Mouse (Mus musculus): ENCODE measurements around the gene Pmpca. TPM values are rescaled to one million over a fixed set of nuclear protein-coding genes. Genes with fewer than 3 reads are reported as not detected.
"Not testable (repeated sequence)": the region's sequence is repeated elsewhere in the genome, so short reads cannot be mapped to it uniquely, and the experiment has no call there.

Gene Pmpca
- total and polyA plus RNA-seq, 3 experiments = 79.3 to 148 (median 144) TPM

GRCm38 (mm10) chr2:26368572-26368971 lies 20.6 kb upstream of the Pmpca start:
- DNase-seq = no peak

DNA sequence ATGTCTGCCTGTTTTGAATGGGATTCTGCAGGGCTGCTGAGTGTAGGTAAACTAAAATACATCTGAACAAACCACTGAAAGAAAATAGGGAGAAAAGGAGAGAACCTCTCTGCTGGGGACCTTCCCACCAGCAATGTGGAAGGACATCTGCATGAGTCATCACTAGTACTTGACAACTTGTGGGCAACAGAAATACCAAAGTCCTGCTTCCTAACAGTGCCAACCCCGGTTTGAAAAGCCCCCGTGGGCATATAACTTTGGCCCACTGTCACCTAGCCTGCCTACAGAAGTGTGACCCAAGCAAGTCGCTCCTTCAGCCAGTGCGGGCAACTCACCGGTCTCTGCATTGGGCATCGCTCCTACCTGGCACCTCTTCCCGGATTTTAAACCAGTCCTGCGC lies 16.7 kb upstream of the Pmpca start:
- DNase-seq = peak; percentile 29

DNA sequence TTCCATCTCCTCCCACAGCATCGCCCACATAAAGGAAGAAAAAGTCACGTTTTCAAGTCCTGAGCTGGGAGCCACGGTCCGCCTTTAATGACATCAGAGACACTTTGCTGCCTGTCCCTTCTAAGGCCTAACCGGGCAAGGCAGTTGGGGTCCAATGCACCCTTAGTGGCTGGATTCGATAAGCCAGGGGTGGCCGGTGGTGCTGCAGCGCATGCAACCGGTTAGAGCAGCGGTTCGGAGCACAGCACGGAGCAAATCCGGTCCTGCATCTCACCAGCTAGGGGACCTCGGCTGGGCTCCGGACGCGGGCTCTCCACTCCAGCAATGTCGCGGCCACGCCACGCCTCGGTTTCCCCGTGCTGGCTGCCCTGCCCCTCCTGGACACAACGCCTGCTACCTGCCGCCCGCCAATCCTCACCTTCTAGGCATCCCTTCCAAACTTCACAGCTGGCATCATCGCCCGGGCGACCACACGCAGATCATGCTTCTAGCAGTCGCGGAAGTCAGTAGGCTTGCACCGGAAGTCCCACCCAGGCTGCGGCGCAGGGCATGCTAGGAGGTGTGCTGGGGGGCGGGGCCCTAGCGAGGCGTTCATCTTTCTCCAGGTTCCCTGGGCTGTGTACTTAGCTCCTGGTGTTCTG lies 8.9 kb upstream of the Pmpca start, which contains the start of gene Snapc4:
Gene Snapc4, minus strand, starts transcription at position 523 of the 641 bp plus-strand sequence.
- DNase-seq = peak; percentile 91

- DNase-seq = not testable (repeated sequence)
Observed at GRCm38 (mm10) chr2:26380871-26381270, 8.3 kb upstream of the Pmpca start.

GRCm38 (mm10) chr2:26387713-26388112 lies 1.4 kb upstream of the Pmpca start:
- no peak for DNase-seq

DNA sequence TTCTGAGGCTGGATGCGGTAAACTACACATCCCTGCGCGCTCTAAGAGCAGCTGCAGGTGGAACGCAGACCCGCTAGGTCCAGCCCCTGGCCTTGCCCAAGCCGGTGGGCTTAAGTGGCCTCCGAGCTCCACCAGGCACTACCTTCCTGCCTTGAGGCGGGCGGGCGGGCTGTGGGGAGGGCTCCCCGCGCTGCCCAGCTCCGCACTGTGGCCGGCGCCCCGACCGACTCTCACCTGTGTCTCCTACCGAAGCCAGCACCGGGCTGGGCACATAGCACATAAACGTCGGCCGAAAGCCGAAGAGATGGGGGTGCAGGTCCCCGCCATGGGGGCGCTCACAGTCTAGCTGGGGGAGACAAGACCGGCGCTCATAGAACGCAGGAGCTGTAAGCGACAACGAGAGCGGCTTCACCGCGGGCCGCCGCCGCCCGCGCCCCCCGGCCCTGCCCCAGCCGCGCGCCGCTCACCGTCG lies 421 bp upstream of the Pmpca start:
- DNase-seq = peak; percentile 16

GRCm38 (mm10) chr2:26390954-26391353 lies 1.8 kb downstream of the Pmpca start:
- no peak for DNase-seq

DNA sequence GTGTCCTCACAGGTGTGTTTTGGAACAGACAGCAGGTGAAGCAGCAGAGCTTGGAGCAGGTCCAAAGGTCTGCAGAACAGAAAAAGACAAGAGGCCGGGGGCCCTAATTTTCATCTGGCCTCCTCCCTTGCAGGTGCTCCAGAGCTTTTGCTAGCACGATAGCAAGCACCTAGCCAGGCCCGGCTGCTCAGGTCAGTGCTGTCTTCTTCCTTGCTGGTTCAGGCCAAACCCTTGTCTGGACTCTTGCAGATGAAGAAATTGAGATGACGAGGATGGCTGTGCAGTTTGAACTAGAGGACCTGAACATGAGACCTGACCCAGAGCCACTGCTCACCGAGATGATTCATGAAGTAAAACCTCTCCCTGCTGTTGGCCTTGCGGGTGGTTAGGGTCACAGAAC lies 2.5 kb downstream of the Pmpca start:
- no peak for DNase-seq

GRCm38 (mm10) chr2:26398978-26399377 lies 9.8 kb downstream of the Pmpca start:
- no peak for DNase-seq

DNA sequence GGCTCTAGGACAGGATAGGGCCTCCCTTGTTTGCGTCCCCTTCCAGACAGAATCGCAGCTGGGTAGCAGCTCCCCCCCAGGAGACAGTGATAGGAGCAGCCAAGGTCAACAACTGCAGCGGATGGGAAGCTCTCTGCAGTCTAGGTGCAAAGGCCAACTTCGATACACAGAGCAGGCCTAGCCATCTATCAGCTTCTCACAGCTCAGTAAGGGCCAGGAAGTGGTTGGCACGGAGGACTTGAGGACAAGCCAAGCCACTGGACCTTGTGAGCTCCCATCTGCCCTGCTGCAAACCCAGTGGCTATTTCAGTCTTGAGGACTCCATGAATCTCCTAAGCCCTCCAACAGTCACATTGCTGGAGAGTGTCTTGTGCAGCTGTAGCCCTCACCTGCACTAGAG lies 10.5 kb downstream of the Pmpca start:
- DNase-seq = no peak

- no peak for DNase-seq
Observed at GRCm38 (mm10) chr2:26400296-26400695, 11.2 kb downstream of the Pmpca start.

DNA sequence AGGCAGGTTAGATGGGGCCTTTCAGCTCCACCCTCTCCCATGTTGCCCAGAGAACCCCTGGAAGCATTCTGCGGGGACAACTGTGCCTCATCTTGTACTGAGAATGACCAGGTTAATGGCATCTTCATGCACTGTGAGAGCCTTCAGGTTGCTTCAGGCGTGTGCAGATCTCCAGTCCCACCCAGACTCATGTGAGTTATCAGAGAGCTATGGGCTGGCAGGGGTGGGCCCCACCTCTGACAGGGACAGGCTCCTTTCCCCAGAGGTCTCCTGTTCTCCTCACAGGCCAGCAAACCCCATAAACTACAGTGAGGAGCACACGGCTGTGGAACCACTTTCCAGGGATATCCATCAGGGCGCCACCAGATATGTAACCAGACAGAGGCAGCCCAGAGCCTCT lies 11.9 kb downstream of the Pmpca start:
- DNase-seq = no peak

GRCm38 (mm10) chr2:26402265-26402664 lies 13.1 kb downstream of the Pmpca start:
- DNase-seq = no peak

DNA sequence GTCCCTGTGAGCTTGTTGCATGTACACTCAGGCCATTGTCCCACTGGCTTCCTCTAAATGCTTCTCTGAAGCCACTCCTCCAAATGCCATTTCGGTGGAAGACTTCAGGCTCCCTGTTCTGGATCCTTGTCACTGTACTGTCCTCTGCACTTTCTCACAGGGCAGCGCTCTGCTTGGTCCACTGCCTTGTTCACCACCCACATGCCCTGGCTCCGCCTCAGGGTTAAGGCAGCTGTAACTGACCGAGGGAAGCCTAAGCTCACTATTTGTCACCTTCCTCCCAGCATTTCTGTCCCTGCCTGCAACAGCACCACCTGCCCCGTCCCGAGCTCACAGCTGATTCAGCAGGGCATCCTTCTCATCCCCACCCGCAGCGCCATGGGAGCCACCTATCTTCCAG lies 14.2 kb downstream of the Pmpca start:
- no peak for DNase-seq

GRCm38 (mm10) chr2:26408515-26409356 lies 19.6 kb downstream of the Pmpca start, which contains the start of gene Inpp5e:
Gene Inpp5e (minus strand): TSS chr2:26409203.
- DNase-seq = peak; percentile 99

DNA sequence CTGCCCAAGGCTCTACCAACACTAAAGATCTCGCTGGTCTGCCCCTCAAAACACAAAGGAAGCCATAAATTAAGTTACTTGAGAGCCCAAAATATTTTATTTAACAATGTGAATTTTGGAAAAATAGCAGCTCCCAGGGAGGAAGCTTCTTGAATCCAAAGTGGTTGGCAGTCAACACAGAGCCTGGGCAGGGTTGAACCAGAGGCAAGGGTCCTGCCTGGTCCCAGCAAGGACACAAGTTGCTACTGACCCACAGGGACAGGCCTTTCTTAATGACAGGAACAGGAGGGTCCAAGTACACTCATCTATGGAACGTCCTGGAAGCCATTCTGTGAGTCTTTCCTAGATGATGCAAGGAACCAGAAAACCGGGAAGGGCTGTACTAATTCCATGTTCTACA lies 20.2 kb downstream of the Pmpca start:
- no peak for DNase-seq

DNA sequence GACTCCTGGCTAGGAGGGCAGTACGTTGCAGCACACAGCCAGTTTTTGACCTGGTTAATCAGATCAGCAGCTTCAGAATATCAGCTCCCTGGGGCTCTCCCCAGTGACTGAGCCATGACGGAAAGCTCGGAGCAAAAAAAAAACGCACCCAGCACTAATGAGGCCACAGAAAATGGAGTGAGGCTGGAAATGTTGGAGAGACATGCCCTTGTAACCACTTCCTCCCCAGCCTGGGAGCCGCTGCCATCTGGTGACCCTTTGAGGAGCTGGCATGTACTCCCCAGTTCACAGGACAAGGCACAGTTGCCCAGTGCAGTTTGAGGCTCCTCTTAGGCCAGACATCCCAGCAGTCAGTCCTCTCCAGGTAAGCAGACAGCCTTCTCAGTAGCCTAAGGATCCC lies 21.0 kb downstream of the Pmpca start:
- no peak for DNase-seq

DNA sequence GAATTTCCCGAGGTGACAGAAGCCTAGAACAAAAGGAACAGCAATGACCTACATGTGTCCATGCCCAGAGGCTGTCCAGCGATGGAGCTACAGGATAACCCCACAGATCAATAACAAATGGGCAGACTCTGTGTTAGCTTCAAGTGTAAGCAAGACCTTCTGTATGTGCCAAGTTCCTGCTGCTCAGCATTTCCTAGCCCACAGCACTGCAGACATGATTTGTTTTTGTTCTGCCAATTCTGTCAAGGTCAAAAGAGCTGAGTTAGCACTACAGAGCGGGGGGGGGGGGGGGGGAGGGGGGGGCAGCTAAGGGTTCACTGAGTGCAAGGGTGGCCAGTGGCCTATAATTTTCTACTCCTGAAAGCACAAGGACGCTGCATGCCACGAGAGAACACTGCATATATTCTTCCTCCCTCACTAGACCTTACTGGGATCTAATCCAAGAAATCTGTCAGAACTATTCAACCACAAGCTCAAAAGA lies 21.8 kb downstream of the Pmpca start:
- DNase-seq = peak; percentile 75

GRCm38 (mm10) chr2:26417066-26417465 lies 27.9 kb downstream of the Pmpca start:
- DNase-seq = no peak

DNA sequence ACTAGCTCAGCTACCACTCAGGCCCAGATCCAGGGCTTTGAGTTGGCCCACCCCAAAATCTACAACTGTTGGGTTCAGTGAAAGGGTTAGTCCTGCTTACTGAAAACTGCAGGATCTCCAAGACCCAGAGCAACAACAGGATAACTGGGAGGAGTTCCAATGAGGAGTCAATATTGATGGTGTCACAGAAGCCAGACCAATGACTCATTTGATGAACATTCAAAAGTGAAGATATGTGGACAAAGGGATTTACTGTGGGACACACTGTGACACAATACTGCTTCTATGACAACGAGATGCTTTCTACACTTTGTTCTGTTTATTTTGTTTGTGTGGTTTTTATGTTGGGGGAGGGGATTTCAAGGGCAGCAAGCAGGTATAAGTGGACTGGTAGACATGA lies 29.0 kb downstream of the Pmpca start:
- DNase-seq = no peak

DNA sequence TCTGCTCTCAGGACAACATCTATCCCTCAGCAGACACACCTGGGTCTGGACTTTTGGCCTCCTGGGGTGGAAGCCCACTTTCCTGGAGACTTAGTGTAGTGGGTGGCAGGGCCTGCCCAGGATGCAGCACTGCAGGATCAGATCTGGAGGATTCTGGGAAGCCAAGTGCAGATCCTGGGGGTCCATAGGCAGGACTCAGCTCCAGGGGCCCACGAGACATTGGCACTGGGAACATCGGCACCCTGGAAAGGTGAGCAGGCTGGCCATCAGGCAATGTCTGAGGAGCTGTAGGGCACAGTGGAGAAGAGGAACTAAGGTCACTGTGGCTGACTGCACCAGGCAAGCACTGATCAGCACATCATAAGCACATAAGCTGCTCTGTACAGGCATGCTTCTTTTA lies 32.8 kb downstream of the Pmpca start:
- no peak for DNase-seq

DNA sequence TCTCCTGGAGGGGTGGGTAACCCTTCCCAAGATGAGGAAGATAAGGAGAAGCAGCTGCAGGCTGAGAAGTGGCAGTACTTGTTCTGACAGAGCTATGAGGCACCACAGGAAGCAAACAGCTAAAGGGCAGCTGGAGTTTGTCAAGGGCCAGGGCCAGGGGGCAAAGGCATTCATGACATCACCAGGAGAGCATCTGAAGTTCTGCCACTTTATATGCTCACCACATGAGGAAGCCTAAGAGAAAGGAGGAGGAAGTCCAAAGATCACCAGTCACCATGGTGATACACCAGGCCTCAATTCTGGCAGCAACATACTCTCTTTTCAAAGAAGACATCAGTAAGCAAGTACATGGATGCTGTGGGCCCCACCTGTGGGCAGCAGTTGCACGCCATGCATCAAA lies 33.9 kb downstream of the Pmpca start:
- no peak for DNase-seq

GRCm38 (mm10) chr2:26424541-26424940 lies 35.4 kb downstream of the Pmpca start:
- no peak for DNase-seq

Data from adrenal gland, adult 2 months (tissue).